Mouse (Mus musculus) adrenal gland, postnatal 14 days (tissue): ENCODE results near the gene Prkci. TPM values are rescaled to one million over a fixed set of nuclear protein-coding genes. Genes with fewer than 3 reads are reported as not detected.

Source experiments
- DNase-seq: peaks from one replicate; pipeline ENCODE4 v3.0.0; 2021; ENCODE audit warnings: mixed read lengths
- long read RNA-seq, 2 experiments: library from polyadenylated mRNA; stranded (forward); transcript quantifications; one replicate each; pipeline ENCODE4 v2.0.0; 2021
- total RNA-seq: library from RNA; stranded (reverse); gene quantifications from 2 replicates; pipeline ENCODE4 v1.2.3, GENCODE M21; 2021

The Prkci gene
- total RNA-seq, result 50.4 and 53.0 TPM in 2 replicates
- long read RNA-seq, experiment 1, full-length matches to known transcripts, result 10 of 23 reads
- long read RNA-seq, experiment 1, partial matches to known transcripts, result 13 of 23 reads
- long read RNA-seq, experiment 1, other reads (novel, unspliced or antisense), result 0 of 23 reads
- long read RNA-seq, experiment 2, full-length matches to known transcripts, result 17 of 22 reads
- long read RNA-seq, experiment 2, partial matches to known transcripts, result 2 of 22 reads
- long read RNA-seq, experiment 2, other reads (novel, unspliced or antisense), result 3 of 22 reads

DNA sequence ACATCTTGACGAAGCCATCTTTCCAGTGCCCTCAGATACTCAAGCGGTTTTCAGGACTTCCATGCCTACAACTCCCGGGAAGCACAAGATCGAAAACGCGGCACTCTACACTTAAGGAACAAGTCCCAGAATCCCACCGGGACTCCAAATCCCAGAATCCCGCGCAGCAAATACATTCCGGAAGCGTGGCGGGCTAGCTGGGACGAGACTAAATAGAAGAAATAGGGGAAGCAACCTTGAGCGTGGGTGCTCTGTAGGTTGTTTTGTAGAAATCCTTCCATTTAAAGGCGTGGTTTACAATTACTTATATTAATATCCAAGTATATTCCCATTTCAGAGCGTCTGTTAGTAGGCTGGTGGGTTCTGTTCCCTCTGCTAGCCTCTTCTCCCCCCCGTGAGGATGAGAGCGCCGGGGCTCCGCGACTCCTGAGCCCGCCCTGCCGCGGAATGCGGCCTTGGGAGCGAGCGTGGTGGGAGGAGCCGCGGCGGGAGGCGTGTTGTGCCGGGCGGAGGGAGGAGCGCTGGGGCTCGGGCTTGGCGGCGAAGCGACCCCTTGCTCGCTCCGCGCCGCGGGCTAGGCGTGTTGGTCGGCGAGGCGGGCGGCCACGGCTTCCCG is at the start of gene Prkci:
Gene Prkci (plus strand): TSS at position 465 of the 616 bp plus-strand sequence.
- DNase-seq, result peak; percentile 97

- peak; percentile 69 for DNase-seq
Observed at GRCm38 (mm10) chr3:30951652-30952051, 43.9 kb upstream of the Prkci start.

GRCm38 (mm10) chr3:30952273-30953070 is 43.1 kb upstream of the Prkci start:
- no peak for DNase-seq

DNA sequence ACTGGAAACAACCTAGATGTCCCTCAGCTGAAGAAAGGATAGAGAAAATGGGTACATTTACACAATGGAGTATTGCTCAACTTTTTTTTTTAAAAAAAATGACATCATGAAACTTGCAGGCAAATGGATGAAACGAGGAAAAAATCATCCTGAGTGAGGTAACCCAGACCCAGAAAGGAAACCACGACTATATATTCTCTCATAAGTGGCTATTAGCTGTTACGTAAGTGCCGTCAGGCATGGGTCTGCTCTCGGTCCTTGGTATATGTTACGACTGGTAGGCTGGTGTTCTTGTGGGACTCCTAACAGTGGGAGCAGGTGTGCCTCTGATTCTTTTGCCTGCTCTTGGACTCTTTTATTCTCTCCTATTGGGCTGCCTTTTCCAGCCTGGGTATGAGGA is 39.2 kb upstream of the Prkci start:
- no peak for DNase-seq

GRCm38 (mm10) chr3:30958709-30959108 is 36.8 kb upstream of the Prkci start:
- no peak for DNase-seq

GRCm38 (mm10) chr3:30959868-30960831 is 35.4 kb upstream of the Prkci start:
- peak; percentile 41 for DNase-seq

DNA sequence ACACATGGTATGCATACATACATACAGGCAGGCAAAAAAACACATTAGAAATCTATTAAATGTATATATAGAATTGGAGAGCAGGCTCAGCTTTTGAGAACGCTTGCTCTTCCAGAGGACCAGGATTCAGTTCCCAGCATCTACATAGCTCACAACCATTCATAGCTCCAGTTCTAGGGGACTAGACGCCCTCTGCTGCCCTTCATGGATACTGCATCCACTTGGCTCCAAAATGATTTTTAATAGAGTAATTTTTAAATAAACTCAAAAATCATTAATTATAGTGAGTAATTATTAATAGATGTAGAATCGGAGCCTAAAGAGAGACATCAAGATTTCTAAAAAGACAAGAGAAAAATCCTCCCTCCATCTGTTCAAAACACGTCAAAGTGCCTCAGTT is 32.4 kb upstream of the Prkci start:
- no peak for DNase-seq

GRCm38 (mm10) chr3:30964216-30964615 is 31.3 kb upstream of the Prkci start:
- DNase-seq, result no peak

DNA sequence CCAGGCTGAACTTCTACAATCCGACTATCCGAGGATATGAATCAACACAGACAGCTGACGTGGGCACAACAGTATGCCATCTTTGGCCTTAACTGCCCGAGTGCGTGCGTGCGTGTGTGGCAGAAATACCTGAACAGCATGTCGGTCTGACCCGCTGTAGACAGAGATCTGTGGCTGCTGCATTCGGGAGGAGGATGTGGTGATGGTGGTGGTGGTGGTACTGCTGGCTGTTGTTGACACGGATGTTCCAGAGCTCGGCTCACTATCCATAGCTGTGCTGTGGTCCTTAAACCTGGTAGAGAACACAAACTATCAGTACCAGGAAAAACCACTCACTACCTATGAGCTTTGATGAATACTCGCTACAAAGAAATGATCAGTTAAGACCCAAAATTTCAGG is 29.9 kb upstream of the Prkci start:
- DNase-seq, result no peak

DNA sequence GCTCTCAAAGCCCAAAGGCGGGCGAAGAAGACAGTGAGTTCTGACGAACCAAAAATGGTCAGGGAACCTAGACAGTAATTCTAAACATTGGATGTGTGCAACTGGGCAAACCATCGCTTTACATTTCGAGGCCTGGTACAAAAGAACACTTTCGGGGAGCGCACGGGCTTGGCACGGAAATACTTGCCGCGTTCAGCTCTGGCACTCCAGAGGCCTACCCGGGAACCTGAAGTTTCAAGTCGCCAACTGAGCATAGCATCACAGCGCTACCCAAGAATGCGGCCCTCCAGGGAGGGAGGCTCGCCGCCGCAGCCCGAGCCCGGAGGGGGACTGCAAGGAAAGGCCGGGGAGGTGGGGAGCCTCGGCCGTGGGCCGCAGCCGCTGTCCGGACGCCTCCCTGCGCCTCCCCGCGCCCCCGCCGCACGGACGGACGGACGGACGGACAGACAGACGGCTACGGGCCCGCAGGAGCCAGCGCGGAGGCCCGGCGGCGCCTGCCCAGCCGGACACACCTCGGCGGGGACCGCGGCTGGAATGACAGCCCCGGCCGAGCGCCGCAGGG is 26.9 kb upstream of the Prkci start:
- peak; percentile 73 for DNase-seq

DNA sequence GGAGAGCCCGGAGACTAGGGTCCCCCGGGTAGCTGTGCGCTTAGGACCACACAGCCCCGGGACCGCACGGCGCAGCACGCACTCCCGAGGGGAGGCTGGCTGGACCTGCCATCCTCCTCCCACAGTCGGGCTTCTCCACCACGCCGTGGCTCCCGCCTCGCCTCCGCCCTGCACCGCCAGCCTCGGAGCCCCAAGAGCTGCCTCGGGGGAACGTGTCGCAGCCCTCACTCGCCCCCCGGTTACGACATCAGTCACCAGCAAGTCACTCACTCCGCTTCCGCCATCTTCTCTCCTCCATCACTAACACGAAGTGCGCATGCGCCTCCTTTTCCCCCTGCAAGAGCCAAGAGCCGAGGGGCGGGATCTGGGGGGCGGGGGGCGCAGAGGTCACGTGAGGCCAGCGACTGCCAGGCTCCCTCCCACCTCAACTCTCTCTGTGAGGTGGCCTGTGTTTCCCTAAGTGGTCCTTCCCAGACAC is 26.4 kb upstream of the Prkci start, which contains the start of gene Phc3:
Gene Phc3 (minus strand): TSS at position 312 of the 478 bp plus-strand sequence.
- DNase-seq, result peak; percentile 97

DNA sequence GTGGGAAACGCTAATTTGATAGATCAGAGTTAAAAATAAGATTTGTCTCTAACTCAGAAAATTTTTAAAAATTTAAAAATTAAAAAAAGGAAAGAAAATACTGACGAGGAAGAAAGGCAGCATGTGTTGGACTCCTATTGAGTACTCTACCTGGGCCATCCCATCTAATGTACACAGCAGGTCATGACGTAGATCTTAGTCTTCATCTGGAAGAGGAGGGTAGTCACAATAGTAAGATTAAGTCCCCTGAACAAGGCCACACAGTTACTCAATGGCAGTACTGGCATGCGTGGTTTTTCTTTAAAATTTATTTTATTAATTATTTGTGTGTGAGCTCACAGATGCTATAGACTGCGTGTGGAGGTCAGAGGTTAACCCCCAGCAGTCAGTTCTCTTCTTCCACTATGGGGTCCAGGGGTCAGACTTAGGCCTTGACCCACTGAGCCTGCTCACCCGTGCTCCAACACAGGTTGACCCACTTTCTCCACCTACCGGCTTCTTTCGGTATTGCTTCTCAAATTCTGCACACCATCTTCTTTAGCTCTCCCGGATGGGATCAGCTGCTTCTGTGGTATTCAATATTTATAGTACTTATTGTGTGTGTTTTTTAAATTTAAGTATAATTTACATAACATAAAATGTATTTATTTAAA is 20.3 kb upstream of the Prkci start:
- peak; percentile 78 for DNase-seq

GRCm38 (mm10) chr3:30976991-30977603 is 18.4 kb upstream of the Prkci start:
- DNase-seq, result no peak

- DNase-seq, result no peak
Observed at GRCm38 (mm10) chr3:30981616-30982380, 13.7 kb upstream of the Prkci start.

GRCm38 (mm10) chr3:30982924-30983536 is 12.5 kb upstream of the Prkci start:
- no peak for DNase-seq

GRCm38 (mm10) chr3:30987396-30988318 is 7.9 kb upstream of the Prkci start:
- no peak for DNase-seq

DNA sequence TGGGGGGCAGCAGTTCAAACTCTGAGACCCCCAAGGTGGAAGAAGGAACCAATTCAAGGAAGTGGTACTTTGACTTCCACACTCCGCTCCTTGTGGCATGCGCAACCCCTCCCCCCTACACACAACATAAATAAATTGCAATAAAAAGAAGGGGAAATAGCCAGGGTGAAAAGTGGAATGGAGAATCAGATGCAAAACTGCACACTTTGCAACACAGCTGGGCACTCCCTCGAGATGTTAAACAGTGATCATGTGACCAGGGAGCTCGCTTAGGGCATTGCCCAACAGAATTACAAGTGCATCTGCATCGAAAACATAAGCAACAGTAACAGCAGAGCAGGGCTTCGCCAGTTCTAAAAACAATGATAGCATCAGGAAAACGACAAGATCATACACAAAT is 3.4 kb upstream of the Prkci start:
- no peak for DNase-seq

DNA sequence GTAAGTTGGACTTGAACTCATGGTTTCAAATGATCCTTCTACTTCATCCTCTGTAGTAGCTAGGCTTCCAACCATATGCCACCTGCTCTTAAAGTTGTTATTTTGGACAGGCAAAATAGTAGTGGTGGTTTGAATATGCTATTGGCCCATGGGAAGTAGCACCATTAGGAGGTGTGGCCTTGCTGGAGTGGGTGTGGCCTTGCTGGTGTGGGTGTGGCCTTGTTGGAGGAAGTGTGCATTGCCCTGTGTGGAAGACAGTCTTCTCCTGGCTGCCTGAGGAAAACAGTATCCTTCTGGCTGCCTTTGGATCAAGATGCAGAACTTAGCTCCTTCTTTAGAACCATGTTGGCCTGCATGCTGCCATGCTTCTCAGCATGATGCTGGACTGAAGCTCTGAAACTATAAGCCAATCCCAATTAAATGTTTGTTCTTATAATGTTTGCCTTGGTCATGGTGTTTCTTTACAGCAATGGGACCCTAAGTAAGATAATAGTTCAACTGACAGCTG is 2.4 kb upstream of the Prkci start:
- DNase-seq, result no peak
